Mouse (Mus musculus): ENCODE measurements around the gene Gsk3b.

GRCm38 (mm10) chr16:38131756-38132155 is 43.0 kb downstream of the Gsk3b start:
- no peak; the same call in 1 of the 2 replicates for TF ChIP-seq POLR2A (IDR thresholded peaks at IDR 0.05; ENCODE audit: low read depth, low read length)
- no peak for TF ChIP-seq CTCF (IDR thresholded peaks at IDR 0.05; ENCODE audit: extremely low read depth, insufficient read depth, insufficient read length, insufficient replicate concordance)

Measured in spleen, adult 2 months (tissue).